Mouse (Mus musculus) effector memory CD4-positive, alpha-beta T cell, adult 7 months (primary cell): ENCODE results near the gene Haus7. TPM values are rescaled to one million over a fixed set of nuclear protein-coding genes. Genes with fewer than 3 reads are reported as not detected.

Source experiments
- polyA plus RNA-seq: library from polyadenylated mRNA; unstranded; fragments of 100-300 nt; shearing (Covaris generic); gene quantifications from one replicate; pipeline ENCODE4 v1.2.1, GENCODE M21; 2017

The Haus7 gene
- 35.1 TPM for polyA plus RNA-seq

GRCm38 (mm10) chrX:73458877-73459392 is at the start of gene Haus7:
Gene Haus7 (minus strand): TSS chrX:73459044.

GRCm38 (mm10) chrX:73483484-73483810 is 24.6 kb upstream of the Haus7 start, which contains the start of gene Bgn:
Gene Bgn (plus strand): TSS chrX:73483602.

GRCm38 (mm10) chrX:73435252-73435651 is 23.6 kb downstream of the Haus7 start, which contains the start of gene Trex2:
Gene Trex2 (minus strand): TSS chrX:73435344.

GRCm38 (mm10) chrX:73410880-73411517 is 47.8 kb downstream of the Haus7 start, which contains the start of gene Zfp92:
Gene Zfp92 (plus strand): TSS chrX:73411096.

GRCm38 (mm10) chrX:73398636-73399035 is 60.2 kb downstream of the Haus7 start, which contains the start of gene Gm18336:
Gene Gm18336 (minus strand): TSS chrX:73398736.

Other genes starting within 250 kb of the Haus7 start
- 167 TPM for gene Xlr4b, start 244.7 kb downstream of the Haus7 start, polyA plus RNA-seq
- 15.3 TPM for gene F8a, start 230.8 kb downstream of the Haus7 start, polyA plus RNA-seq
- gene Xlr4c, start 215.9 kb downstream of the Haus7 start, polyA plus RNA-seq, result 102 TPM
- 0.67 TPM for gene Xlr3c, start 193.7 kb downstream of the Haus7 start, polyA plus RNA-seq
- gene Xlr5a, start 166.1 kb downstream of the Haus7 start, polyA plus RNA-seq, result 0.51 TPM
- gene Xlr5c, start 166.1 kb downstream of the Haus7 start, polyA plus RNA-seq, result not detected
- gene Gm45015, start 122.2 kb downstream of the Haus7 start, polyA plus RNA-seq, result not detected
- 10.5 TPM for gene Zfp275, start 116.4 kb downstream of the Haus7 start, polyA plus RNA-seq
- gene Gm18336, start 60.3 kb downstream of the Haus7 start, polyA plus RNA-seq, result not detected
- not detected for gene Zfp92, start 47.9 kb downstream of the Haus7 start, polyA plus RNA-seq
- not detected for gene Trex2, start 23.7 kb downstream of the Haus7 start, polyA plus RNA-seq
- not detected for gene Bgn, start 24.6 kb upstream of the Haus7 start, polyA plus RNA-seq
- not detected for gene Atp2b3, start 44.0 kb upstream of the Haus7 start, polyA plus RNA-seq
- not detected for gene Dusp9, start 180.4 kb upstream of the Haus7 start, polyA plus RNA-seq
- 2.1 TPM for gene Pnck, start 201.1 kb upstream of the Haus7 start, polyA plus RNA-seq
- not detected for gene Slc6a8, start 214.1 kb upstream of the Haus7 start, polyA plus RNA-seq